ENCODE assay signal across 21 mouse cellular contexts in the genomic region with DNA sequence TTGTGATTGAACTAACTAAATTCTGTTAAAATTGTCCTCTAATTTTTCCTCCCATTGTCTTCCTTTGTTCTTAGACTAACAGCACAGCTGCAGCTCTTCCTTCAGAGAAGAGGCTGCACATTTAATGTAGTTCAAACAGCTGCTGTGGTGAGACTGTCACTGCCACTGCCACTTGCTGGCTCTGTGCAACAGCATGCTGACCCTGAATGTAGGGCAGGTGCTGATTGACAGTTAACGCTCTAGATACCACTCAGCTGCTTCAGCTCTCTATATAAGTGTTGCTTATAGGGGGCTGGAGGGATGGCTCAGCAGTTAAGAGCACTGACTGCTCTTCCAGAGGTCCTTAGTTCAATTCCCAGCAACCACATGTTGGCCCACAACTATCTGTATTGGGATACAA. TPM values are rescaled to one million over a fixed set of nuclear protein-coding genes. Genes with fewer than 3 reads are reported as not detected.
DNase-seq lines count a peak whose midpoint lies in the region; ATAC-seq and TF ChIP-seq lines count a peak whose summit lies in the region.
"Had no signal": no experiment of that assay in that cellular context is flagged by ENCODE, and none has a peak within 500 bp of the region (broad histone marks: within the 10 kb centered on the region; RNA-seq: fewer than 3 reads in every experiment).

No protein-coding gene starts in this region.

- H3K79me2 ChIP-seq in myocyte (ENCODE audit: control insufficient read depth, insufficient read depth): no peaks in the 10 kb centered on the region

- peak; percentile 41 for DNase-seq in embryonic facial prominence, embryonic 14.5 days (ENCODE audit: low spot score)
- no peak for DNase-seq in embryonic facial prominence, embryonic 10.5 days (ENCODE audit: low spot score)
- DNase-seq in kidney, postnatal 36 days: no peak
- DNase-seq in thymus, postnatal 10 days (ENCODE audit: low spot score in 2 of 2): peak; percentile 74 to 86
- no peak for DNase-seq in adipocyte (ENCODE audit: low spot score)
- DNase-seq: adrenal gland, postnatal 14 days; cerebellum, adult 11 months; cerebellum, postnatal 10 days; forebrain, postnatal 0 days; gastrocnemius, adult 2 months; kidney, adult 18-20 months; liver, postnatal 0 days had no signal

- no peak overlapping the region for H3K4me2 ChIP-seq in embryonic facial prominence, embryonic 14.5 days (ENCODE audit: low read depth, low read length)
- no peak overlapping the region for H3K4me2 ChIP-seq in kidney, embryonic 16.5 days (replicated peaks; ENCODE audit: low read depth, low read length)
- no peak overlapping the region for H3K4me2 ChIP-seq in myocyte (ENCODE audit: low read depth)
- H3K4me2 ChIP-seq in neural tube, embryonic 15.5 days: no peak overlapping the region
- H3K4me2 ChIP-seq: embryonic facial prominence, embryonic 13.5 days; heart, embryonic 12.5 days; midbrain, embryonic 11.5 days had no signal

- no peak overlapping the region for H3K27ac ChIP-seq in embryonic facial prominence, embryonic 14.5 days (replicated peaks; ENCODE audit: low read depth, low read length)
- no peak overlapping the region for H3K27ac ChIP-seq in embryonic facial prominence, embryonic 10.5 days (replicated peaks)
- peak overlapping the region; percentile 20; the same call in 1 of the 2 replicates for H3K27ac ChIP-seq in kidney, embryonic 16.5 days (ENCODE audit: low read length)
- no peak overlapping the region; the same call in 1 of the 2 replicates for H3K27ac ChIP-seq in neural tube, embryonic 15.5 days (replicated peaks)
- H3K27ac ChIP-seq: embryonic facial prominence, embryonic 13.5 days; gastrocnemius, adult 2 months; hindbrain, embryonic 10.5 days; hindbrain, postnatal 0 days had no signal

- peak; percentile 65; the same call in 1 of the 2 replicates for ATAC-seq in embryonic facial prominence, embryonic 14.5 days (ENCODE audit: low read depth)
- no peak for ATAC-seq in kidney, embryonic 16.5 days (ENCODE audit: low FRiP score, low TSS enrichment)
- no peak for ATAC-seq in neural tube, embryonic 15.5 days (ENCODE audit: low FRiP score)
- ATAC-seq: activated CD4-positive, CD25-positive, alpha-beta regulatory T cell, adult 4 months; forebrain, postnatal 0 days; hindbrain, postnatal 0 days; liver, postnatal 0 days had no signal

- no peaks in the 10 kb centered on the region for H3K4me1 ChIP-seq in embryonic facial prominence, embryonic 14.5 days (ENCODE audit: control insufficient read depth, insufficient read depth, low read length)
- H3K4me1 ChIP-seq in embryonic facial prominence, embryonic 10.5 days: no peaks in the 10 kb centered on the region
- 0 out of 2 replicates have a peak, but pooled peaks cover 2% of the 10 kb centered on the region for H3K4me1 ChIP-seq in kidney, embryonic 16.5 days (ENCODE audit: insufficient read depth, low read length)
- no peaks in the 10 kb centered on the region for H3K4me1 ChIP-seq in neural tube, embryonic 15.5 days
- H3K4me1 ChIP-seq: embryonic facial prominence, embryonic 13.5 days; hindbrain, embryonic 10.5 days had no signal

- H3K27me3 ChIP-seq in embryonic facial prominence, embryonic 14.5 days (replicated peaks; ENCODE audit: control insufficient read depth, insufficient read depth, low read length): no peaks in the 10 kb centered on the region
- H3K27me3 ChIP-seq in embryonic facial prominence, embryonic 10.5 days (replicated peaks; ENCODE audit: low read depth, poor library complexity, severe bottlenecking): no peaks in the 10 kb centered on the region
- H3K27me3 ChIP-seq in kidney, embryonic 16.5 days (ENCODE audit: insufficient read depth, low read length): no peaks in the 10 kb centered on the region
- no peaks in the 10 kb centered on the region for H3K27me3 ChIP-seq in myocyte (ENCODE audit: control insufficient read depth, insufficient read depth, insufficient read length)
- H3K27me3 ChIP-seq in neural tube, embryonic 15.5 days (replicated peaks): no peaks in the 10 kb centered on the region
- H3K27me3 ChIP-seq: embryonic facial prominence, embryonic 13.5 days; heart, embryonic 12.5 days had no signal

- 91% methylated on average over 1 of the region's 1 CpGs for WGBS in embryonic facial prominence, embryonic 14.5 days
- 98% methylated on average over 1 of the region's 1 CpGs for WGBS in embryonic facial prominence, embryonic 10.5 days
- 88% methylated on average over 1 of the region's 1 CpGs for WGBS in kidney, embryonic 16.5 days
- WGBS in neural tube, embryonic 15.5 days: 97% methylated on average over 1 of the region's 1 CpGs

- H3K36me3 ChIP-seq in embryonic facial prominence, embryonic 14.5 days (ENCODE audit: control insufficient read depth, insufficient read depth, low read length): peaks cover 62% of the 10 kb centered on the region
- peaks cover 82% of the 10 kb centered on the region for H3K36me3 ChIP-seq in embryonic facial prominence, embryonic 10.5 days (replicated peaks)
- H3K36me3 ChIP-seq in kidney, embryonic 16.5 days (ENCODE audit: insufficient read depth, low read length): peaks cover 38% of the 10 kb centered on the region
- H3K36me3 ChIP-seq in myocyte (ENCODE audit: control insufficient read depth, insufficient read depth): peaks cover 35% of the 10 kb centered on the region
- H3K36me3 ChIP-seq in neural tube, embryonic 15.5 days: peaks cover 36% of the 10 kb centered on the region

- H3ac ChIP-seq in myocyte (ENCODE audit: control insufficient read depth, insufficient read length): no peak overlapping the region

- no peak overlapping the region for H3K9ac ChIP-seq in embryonic facial prominence, embryonic 14.5 days (ENCODE audit: low read depth, low read length)
- no peak overlapping the region for H3K9ac ChIP-seq in kidney, embryonic 16.5 days (replicated peaks; ENCODE audit: low read length)
- H3K9ac ChIP-seq in neural tube, embryonic 15.5 days (replicated peaks): no peak overlapping the region
- H3K9ac ChIP-seq: embryonic facial prominence, embryonic 13.5 days; forebrain, postnatal 0 days; liver, postnatal 0 days had no signal

- H3K4me3 ChIP-seq in embryonic facial prominence, embryonic 14.5 days (ENCODE audit: low read depth, low read length): no peak overlapping the region
- H3K4me3 ChIP-seq in embryonic facial prominence, embryonic 10.5 days: no peak overlapping the region
- H3K4me3 ChIP-seq in kidney, embryonic 16.5 days (ENCODE audit: low read length): no peak overlapping the region
- no peak overlapping the region for H3K4me3 ChIP-seq in myocyte
- no peak overlapping the region for H3K4me3 ChIP-seq in neural tube, embryonic 15.5 days (replicated peaks)
- H3K4me3 ChIP-seq: embryonic facial prominence, embryonic 13.5 days; gastrocnemius, adult 2 months; heart, embryonic 12.5 days; hindbrain, embryonic 10.5 days had no signal

- H3K9me3 ChIP-seq in embryonic facial prominence, embryonic 14.5 days (ENCODE audit: control insufficient read depth, low read length): no peaks in the 10 kb centered on the region
- H3K9me3 ChIP-seq in embryonic facial prominence, embryonic 10.5 days: no peaks in the 10 kb centered on the region
- H3K9me3 ChIP-seq in kidney, embryonic 16.5 days (ENCODE audit: low read length): no peaks in the 10 kb centered on the region
- no peaks in the 10 kb centered on the region for H3K9me3 ChIP-seq in neural tube, embryonic 15.5 days (replicated peaks)
- H3K9me3 ChIP-seq: embryonic facial prominence, embryonic 13.5 days; heart, embryonic 12.5 days; hindbrain, embryonic 10.5 days had no signal

- no peak for TF ChIP-seq POLR2A in myocyte (IDR thresholded peaks at IDR 0.05; ENCODE audit: insufficient read length, low read depth)

TF ChIP-seq in myocyte, 11 proteins besides CTCF, POLR2A, EP300 and RAD21:
- TF ChIP-seq MYOG (IDR thresholded peaks at IDR 0.05; ENCODE audit: control insufficient read depth in 1 of 3, insufficient read depth in 1 of 3, insufficient read length in 2 of 3, low read depth in 2 of 3) (peak; percentile 50 to 79 (median 61)), TCF3 (IDR thresholded peaks at IDR 0.05; ENCODE audit: insufficient read length, low read depth) (peak; percentile 66), MYOD1 (IDR thresholded peaks at IDR 0.05; ENCODE audit: control insufficient read depth in 1 of 3, insufficient read length in 2 of 3, low read depth in 2 of 3) (peak in 2 of 3 experiments; percentile 80 to 81), CEBPB (IDR thresholded peaks at IDR 0.05; ENCODE audit: insufficient read depth, poor library complexity, severe bottlenecking) (no peak), TCF12 (IDR thresholded peaks at IDR 0.05; ENCODE audit: insufficient read depth, poor library complexity, severe bottlenecking) (peak; percentile 31)

RNA-seq across cellular contexts. Expression of a gene that starts 24.3 kb away (rescaled TPM):
- polyA plus RNA-seq in embryonic facial prominence, embryonic 14.5 days (2014; fragmentation: Nextera tagmentation; extraction: Ambion mirVana): 14.9 and 20.0 TPM in 2 replicates
- polyA plus RNA-seq in embryonic facial prominence, embryonic 10.5 days (2016; fragmentation: Nextera tagmentation; extraction: Ambion mirVana): 7.5 and 10.5 TPM in 2 replicates
- 24.3 and 28.5 TPM in 2 replicates for polyA plus RNA-seq in kidney, embryonic 16.5 days (2015; fragmentation: Nextera tagmentation; extraction: Ambion mirVana)
- polyA plus RNA-seq in myocyte (2012; fragmentation: generic; extraction: Trizol): 0.17 TPM
- 0.17 and 4.5 TPM in 2 replicates for polyA plus RNA-seq in neural tube, embryonic 15.5 days (2015; fragmentation: Nextera tagmentation; extraction: Ambion mirVana)
- polyA plus RNA-seq: forebrain, postnatal 0 days had no signal

RNA-seq across cellular contexts. Expression of a gene that starts 37.7 kb away (rescaled TPM):
- polyA plus RNA-seq in embryonic facial prominence, embryonic 14.5 days (2014; fragmentation: Nextera tagmentation; extraction: Ambion mirVana): 6.8 and 7.2 TPM in 2 replicates
- 12.8 and 13.8 TPM in 2 replicates for polyA plus RNA-seq in embryonic facial prominence, embryonic 10.5 days (2016; fragmentation: Nextera tagmentation; extraction: Ambion mirVana)
- 14.9 and 15.6 TPM in 2 replicates for polyA plus RNA-seq in kidney, embryonic 16.5 days (2015; fragmentation: Nextera tagmentation; extraction: Ambion mirVana)
- polyA plus RNA-seq in myocyte (2012; fragmentation: generic; extraction: Trizol): 9.6 TPM
- 19.1 and 21.6 TPM in 2 replicates for polyA plus RNA-seq in neural tube, embryonic 15.5 days (2015; fragmentation: Nextera tagmentation; extraction: Ambion mirVana)

RNA-seq across cellular contexts. Expression of a gene that starts 53.9 kb away (rescaled TPM):
- polyA plus RNA-seq in embryonic facial prominence, embryonic 14.5 days (2014; fragmentation: Nextera tagmentation; extraction: Ambion mirVana): 7.2 and 7.3 TPM in 2 replicates
- 6.8 and 7.3 TPM in 2 replicates for polyA plus RNA-seq in embryonic facial prominence, embryonic 10.5 days (2016; fragmentation: Nextera tagmentation; extraction: Ambion mirVana)
- 5.7 and 6.7 TPM in 2 replicates for polyA plus RNA-seq in kidney, embryonic 16.5 days (2015; fragmentation: Nextera tagmentation; extraction: Ambion mirVana)
- 11.8 TPM for polyA plus RNA-seq in myocyte (2012; fragmentation: generic; extraction: Trizol)
- 3.5 and 4.4 TPM in 2 replicates for polyA plus RNA-seq in neural tube, embryonic 15.5 days (2015; fragmentation: Nextera tagmentation; extraction: Ambion mirVana)

RNA-seq across cellular contexts. Expression of a gene that starts 56.1 kb away (rescaled TPM):
- 46.9 and 51.6 TPM in 2 replicates for polyA plus RNA-seq in embryonic facial prominence, embryonic 14.5 days (2014; fragmentation: Nextera tagmentation; extraction: Ambion mirVana)
- 71.6 and 84.5 TPM in 2 replicates for polyA plus RNA-seq in embryonic facial prominence, embryonic 10.5 days (2016; fragmentation: Nextera tagmentation; extraction: Ambion mirVana)
- 49.9 and 52.4 TPM in 2 replicates for polyA plus RNA-seq in kidney, embryonic 16.5 days (2015; fragmentation: Nextera tagmentation; extraction: Ambion mirVana)
- 12.8 TPM for polyA plus RNA-seq in myocyte (2012; fragmentation: generic; extraction: Trizol)
- 55.6 and 61.5 TPM in 2 replicates for polyA plus RNA-seq in neural tube, embryonic 15.5 days (2015; fragmentation: Nextera tagmentation; extraction: Ambion mirVana)

Comparison
In these comparisons a context has a peak if more than half of its experiments do, and no peak if none do; other contexts are left out.
1. DNase-seq: peak in embryonic facial prominence, embryonic 14.5 days (single experiment) and thymus, postnatal 10 days (2 of 2); none in embryonic facial prominence, embryonic 10.5 days (single experiment), kidney, postnatal 36 days (0 of 2) and adipocyte (single experiment).